Mouse (Mus musculus) spleen, adult 2 months (tissue): ENCODE measurements at regions not wholly inside any gene's neighbourhood (a gene's known extent, or its start where the extent isn't known, plus 50 kb on each side); places are given as distances from the start of the nearest gene placed in this dataset.

Experiments
- DNase-seq, 2 experiments: peaks; one replicate each; pipeline versions ENCODE4 v3.0.0 to v3.0.0-alpha.2; 2012 to 2021; ENCODE audit warnings: low spot score in 2 of 2, low read depth in 1 of 2
- H3K27ac ChIP-seq: fragments of 200-500 bp; 2 replicates; pipeline ENCODE4 v1.5.1; 2012; ENCODE audit warnings: low read length, inconsistent platforms; ENCODE audit not compliant: insufficient read depth
- H3K27me3 ChIP-seq: fragments of 200-500 bp; 2 replicates; pipeline ENCODE4 v1.6.1; 2012; ENCODE audit warnings: mild to moderate bottlenecking, moderate library complexity, low read length, inconsistent platforms; ENCODE audit not compliant: control insufficient read depth, insufficient read depth
- H3K36me3 ChIP-seq: fragments of 200-500 bp; 2 replicates; pipeline ENCODE4 v1.6.1; 2012; ENCODE audit warnings: mild to moderate bottlenecking, low read length, inconsistent platforms; ENCODE audit not compliant: control insufficient read depth, insufficient read depth
- H3K4me1 ChIP-seq: fragments of 200-500 bp; 2 replicates; pipeline ENCODE4 v1.6.1; 2011; ENCODE audit warnings: inconsistent platforms; ENCODE audit not compliant: control insufficient read depth, insufficient read depth, insufficient read length
- H3K4me3 ChIP-seq: fragments of 200-500 bp; 2 replicates; pipeline ENCODE4 v1.5.1; 2011; ENCODE audit warnings: mild to moderate bottlenecking, inconsistent platforms; ENCODE audit not compliant: insufficient read depth, insufficient read length; ENCODE audit errors: extremely low read depth
- CTCF ChIP-seq: fragments of 200-500 bp; IDR thresholded peaks from 2 replicates; pipeline ENCODE4 v1.5.1; 2011; ENCODE audit warnings: mild to moderate bottlenecking, inconsistent platforms; ENCODE audit not compliant: insufficient read depth, insufficient read length, insufficient replicate concordance; ENCODE audit errors: extremely low read depth
- POLR2A ChIP-seq: fragments of 200-500 bp; IDR thresholded peaks from 2 replicates; pipeline ENCODE4 v1.6.1; 2011; ENCODE audit warnings: low read depth, low read length, inconsistent platforms
- WGBS: fragments of 180-500 bp; shearing (Covaris S2); methylation state at CpG from one replicate; pipeline ENCODE4 v1.1.7; 2018; 5-methylcytosine and 5-hydroxymethylcytosine counted together

DNA sequence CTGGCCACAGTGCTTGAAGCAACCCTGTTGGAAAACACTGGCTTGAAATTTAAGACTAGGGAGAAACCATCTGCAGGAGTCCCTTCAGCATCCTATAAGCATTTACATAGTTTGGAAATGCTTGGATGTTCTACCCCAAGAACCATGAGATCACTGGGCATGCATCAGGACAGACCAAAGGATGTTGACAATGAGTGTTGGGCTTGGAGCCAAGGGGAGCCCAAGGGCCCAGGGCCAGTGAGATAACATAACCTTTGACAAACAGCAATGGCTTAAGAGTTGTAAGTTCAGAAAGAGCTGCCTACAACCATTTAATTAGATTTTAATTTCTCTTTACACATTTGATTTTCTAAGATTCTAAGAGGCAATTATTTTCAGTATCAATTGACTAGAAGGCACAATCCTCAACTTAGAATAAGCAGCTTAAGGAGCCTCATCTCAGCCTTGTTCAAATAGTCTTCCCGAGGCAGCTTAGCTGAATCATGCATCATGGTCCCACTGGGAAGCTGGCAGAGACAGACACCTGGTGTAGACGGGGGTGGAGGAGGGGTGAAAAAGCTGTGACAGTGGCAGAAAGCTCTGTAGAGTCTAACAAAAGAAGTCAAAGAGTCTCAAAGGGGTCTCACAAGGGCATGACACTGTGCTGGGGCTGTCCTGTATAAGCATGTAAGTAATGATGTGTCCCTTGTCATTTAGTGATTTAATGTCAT, 462.1 kb downstream of the Fut8 start:
- 66% methylated on average over 2 of the region's 2 CpGs for WGBS
- Histone ChIP-seq H3K4me3 (no peak overlapping the region), H3K27ac (no peak overlapping the region), H3K4me1 (no peaks in the 10 kb centered on the region), H3K27me3 (no peaks in the 10 kb centered on the region), H3K36me3 (no peaks in the 10 kb centered on the region)
- DNase-seq, result no peak
- TF ChIP-seq POLR2A (no peak), CTCF (no peak)

DNA sequence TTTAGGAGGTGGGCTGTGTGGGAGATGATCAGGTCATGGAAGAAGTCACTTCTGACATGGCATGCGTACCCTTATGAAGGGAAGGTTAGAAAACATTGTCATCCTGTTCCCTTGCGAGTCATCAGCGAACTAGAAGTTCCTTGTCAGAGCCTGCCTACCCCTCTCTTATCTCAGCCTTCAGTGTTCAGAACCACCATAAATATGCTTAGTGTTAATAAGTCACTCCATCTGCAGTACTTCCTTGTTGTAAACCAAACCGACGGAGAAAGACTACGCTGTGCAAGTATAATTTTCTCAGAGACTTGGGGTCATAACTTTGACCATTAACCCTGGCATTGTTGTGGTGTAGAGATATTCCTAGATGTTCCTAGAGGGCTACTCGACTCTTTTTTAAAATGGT, 477.6 kb downstream of the Fut8 start:
- Histone ChIP-seq H3K27ac (no peak overlapping the region), H3K27me3 (no peaks in the 10 kb centered on the region), H3K4me1 (no peaks in the 10 kb centered on the region), H3K4me3 (no peak overlapping the region), H3K36me3 (no peaks in the 10 kb centered on the region)
- TF ChIP-seq CTCF (no peak), POLR2A (no peak)
- no peak for DNase-seq
- 65% methylated on average over 7 of the region's 7 CpGs for WGBS

GRCm38 (mm10) chr12:77715979-77716378, 478.1 kb downstream of the Fut8 start:
- Histone ChIP-seq H3K4me3 (no peak overlapping the region), H3K27ac (no peak overlapping the region), H3K4me1 (no peaks in the 10 kb centered on the region), H3K36me3 (no peaks in the 10 kb centered on the region), H3K27me3 (no peaks in the 10 kb centered on the region)
- DNase-seq, result no peak
- TF ChIP-seq POLR2A, result no peak
- no peak for TF ChIP-seq CTCF
- WGBS, result 78% methylated on average over 2 of the region's 2 CpGs

GRCm38 (mm10) chr12:77727766-77728165, 466.3 kb upstream of the Gm6657 start:
- H3K4me3 ChIP-seq, result no peak overlapping the region
- TF ChIP-seq CTCF, result no peak
- no peak for TF ChIP-seq POLR2A
- DNase-seq, result no peak
- no peaks in the 10 kb centered on the region for H3K36me3 ChIP-seq
- WGBS, result 65% methylated on average over 4 of the region's 4 CpGs
- H3K27ac ChIP-seq, result no peak overlapping the region
- H3K4me1 ChIP-seq, result no peaks in the 10 kb centered on the region
- no peaks in the 10 kb centered on the region for H3K27me3 ChIP-seq

GRCm38 (mm10) chr12:77739047-77739760, 454.8 kb upstream of the Gm6657 start:
- Histone ChIP-seq H3K27ac (no peak overlapping the region), H3K4me1 (no peaks in the 10 kb centered on the region), H3K36me3 (no peaks in the 10 kb centered on the region), H3K4me3 (no peak overlapping the region), H3K27me3 (no peaks in the 10 kb centered on the region)
- WGBS, result 81% methylated on average over 6 of the region's 6 CpGs
- TF ChIP-seq CTCF (no peak), POLR2A (no peak)
- DNase-seq, result no peak

- H3K27me3 ChIP-seq, result no peaks in the 10 kb centered on the region
- WGBS, result 68% methylated on average over 3 of the region's 3 CpGs
- DNase-seq, result no peak
- no peaks in the 10 kb centered on the region for H3K4me1 ChIP-seq
- no peak overlapping the region for H3K27ac ChIP-seq
- no peak overlapping the region for H3K4me3 ChIP-seq
- TF ChIP-seq CTCF, result no peak
- TF ChIP-seq POLR2A, result no peak
- no peaks in the 10 kb centered on the region for H3K36me3 ChIP-seq
Measured at GRCm38 (mm10) chr12:77742716-77743115, 451.3 kb upstream of the Gm6657 start.
